Mouse (Mus musculus): ENCODE measurements around the gene Tut1.

DNA sequence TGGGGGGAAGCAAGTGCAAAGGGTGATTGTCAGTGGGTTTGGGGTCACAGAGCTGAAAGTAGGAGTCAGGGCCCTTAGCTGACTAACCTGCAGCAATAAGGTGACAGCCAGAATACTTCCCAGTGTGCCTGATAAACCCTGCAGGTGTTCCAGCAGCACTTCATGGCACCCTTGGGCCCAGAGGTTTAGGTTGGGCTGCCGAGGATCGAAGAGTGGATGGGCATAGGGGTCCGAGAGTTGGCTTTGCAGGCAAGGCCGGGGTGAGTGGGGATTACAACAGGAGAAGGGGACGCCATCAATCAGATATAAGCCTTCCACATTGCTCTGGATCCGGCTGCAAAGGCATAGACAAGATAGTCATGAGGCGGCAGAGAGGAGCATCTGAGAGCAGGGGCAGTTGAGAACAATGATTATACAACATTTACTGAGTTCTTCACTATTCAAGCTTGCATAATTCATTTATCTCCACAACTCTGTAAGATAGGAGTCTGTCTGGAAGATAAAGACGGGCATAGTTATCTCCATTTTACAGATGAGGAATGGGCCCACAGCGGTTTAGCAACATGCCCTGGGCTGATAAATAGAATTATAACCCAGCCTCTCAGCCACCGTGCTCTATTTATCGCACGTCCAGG, 25.6 kb upstream of the Tut1 start:
- no peak for TF ChIP-seq CTCF (IDR thresholded peaks at IDR 0.05; ENCODE audit: borderline replicate concordance, insufficient read depth, low read depth, low read length)
- no peak for TF ChIP-seq POLR2A (IDR thresholded peaks at IDR 0.05; ENCODE audit: borderline replicate concordance, insufficient read depth, low read length)
